Mouse (Mus musculus): ENCODE measurements around the gene Per2.

- TF ChIP-seq CTCF (IDR thresholded peaks at IDR 0.05; ENCODE audit: borderline replicate concordance, insufficient read depth, low read length) (no peak), POLR2A (IDR thresholded peaks at IDR 0.05; ENCODE audit: low read depth, low read length) (no peak)
These were observed 4.2 kb downstream of the Per2 start for GRCm38 (mm10) chr1:91454927-91455326.

Data from embryonic fibroblast, embryonic 13.5 days (primary cell).